Mouse (Mus musculus) cerebellum, adult 2 months (tissue): ENCODE measurements around the gene Kank1.

Experiments
- CTCF ChIP-seq: fragments of 200-500 bp; IDR thresholded peaks from 2 replicates; pipeline ENCODE4 v1.5.1; 2011; ENCODE audit warnings: low read depth, mild to moderate bottlenecking, control low read depth, low read length, moderate library complexity, borderline replicate concordance; ENCODE audit not compliant: insufficient read depth
- POLR2A ChIP-seq: fragments of 200-500 bp; IDR thresholded peaks from 2 replicates; pipeline ENCODE4 v1.6.1; 2011; ENCODE audit warnings: low read length, control low read depth, borderline replicate concordance; ENCODE audit not compliant: insufficient read depth

DNA sequence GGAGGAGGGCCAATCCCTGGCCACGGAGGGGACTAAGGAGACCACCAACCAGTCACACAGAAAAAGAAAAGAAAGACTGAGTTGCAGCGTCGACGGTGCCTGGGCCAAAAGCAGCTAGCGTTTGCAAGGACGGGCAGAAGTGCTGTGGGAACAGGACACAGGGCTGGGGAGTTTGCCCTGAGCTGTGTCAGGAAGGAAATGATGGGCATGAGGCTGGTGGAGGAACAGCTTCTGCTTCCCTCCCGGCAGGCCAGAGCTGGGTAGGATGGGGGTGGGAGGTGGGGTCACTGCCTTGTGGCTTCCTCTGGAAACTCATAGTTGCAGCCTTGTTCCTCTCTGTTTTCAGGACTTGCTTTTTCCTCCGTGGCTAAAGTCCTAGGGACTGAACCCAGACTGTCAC lies 209.1 kb downstream of the Kank1 start:
- TF ChIP-seq POLR2A (no peak), CTCF (no peak)
